Mouse (Mus musculus): ENCODE measurements around the gene Cys1. TPM values are rescaled to one million over a fixed set of nuclear protein-coding genes. Genes with fewer than 3 reads are reported as not detected.

Cys1 gene
- 0.88 and 1.2 TPM in 2 replicates for polyA plus RNA-seq (2014; fragmentation: Nextera tagmentation; extraction: Ambion mirVana)

- Histone ChIP-seq H3K9me3 (ENCODE audit: control insufficient read depth, low read length) (no peaks in the 10 kb centered on the region), H3K4me3 (ENCODE audit: low read depth, low read length) (peak within 1 kb of the TSS; percentile 51), H3K4me2 (replicated peaks; ENCODE audit: low read depth, low read length) (peak within 1 kb of the TSS; percentile 88), H3K27me3 (ENCODE audit: control insufficient read depth, insufficient read depth, low read length) (peaks cover 20% of the 10 kb centered on the region), H3K4me1 (replicated peaks; ENCODE audit: control insufficient read depth, insufficient read depth, low read length) (no peaks in the 10 kb centered on the region), H3K9ac (ENCODE audit: low read depth, low read length) (peak within 1 kb of the TSS; percentile 61), H3K27ac (ENCODE audit: low read depth, low read length) (no peak within 1 kb of the TSS), H3K36me3 (ENCODE audit: control insufficient read depth, insufficient read depth, low read length) (no peaks in the 10 kb centered on the region)
- peak; percentile 25 for DNase-seq (ENCODE audit: low spot score)
- peak; percentile 41; the same call in 1 of the 2 replicates for ATAC-seq (ENCODE audit: low FRiP score)
- 2% methylated on average over 20 of the region's 20 CpGs for WGBS
These were observed at the start of gene Cys1 for GRCm38 (mm10) chr12:24681286-24682023. Gene Cys1 (minus strand): TSS chr12:24681813.

- no peaks in the 10 kb centered on the region for H3K27me3 ChIP-seq (ENCODE audit: control insufficient read depth, insufficient read depth, low read length)
- H3K4me2 ChIP-seq (replicated peaks; ENCODE audit: low read depth, low read length): no peak overlapping the region
- no peaks in the 10 kb centered on the region for H3K36me3 ChIP-seq (ENCODE audit: control insufficient read depth, insufficient read depth, low read length)
- 0 out of 2 replicates have a peak, but pooled peaks cover 3% of the 10 kb centered on the region for H3K4me1 ChIP-seq (replicated peaks; ENCODE audit: control insufficient read depth, insufficient read depth, low read length)
- DNase-seq (ENCODE audit: low spot score): peak; percentile 70
- H3K27ac ChIP-seq (ENCODE audit: low read depth, low read length): no peak overlapping the region
- WGBS: 6% methylated on average over 2 of the region's 2 CpGs
- H3K4me3 ChIP-seq (ENCODE audit: low read depth, low read length): no peak overlapping the region
- no peak overlapping the region for H3K9ac ChIP-seq (ENCODE audit: low read depth, low read length)
- H3K9me3 ChIP-seq (ENCODE audit: control insufficient read depth, low read length): no peaks in the 10 kb centered on the region
- ATAC-seq (ENCODE audit: low FRiP score): peak; percentile 84
These were observed 42.8 kb upstream of the Cys1 start for GRCm38 (mm10) chr12:24724369-24724768.

GRCm38 (mm10) chr12:24723859-24724258 is 42.2 kb upstream of the Cys1 start:
- 0 out of 2 replicates have a peak overlapping the region, but pooled peaks have one; percentile 27 for H3K27ac ChIP-seq (ENCODE audit: low read depth, low read length)
- H3K9me3 ChIP-seq (ENCODE audit: control insufficient read depth, low read length): no peaks in the 10 kb centered on the region
- H3K4me2 ChIP-seq (replicated peaks; ENCODE audit: low read depth, low read length): no peak overlapping the region
- H3K36me3 ChIP-seq (ENCODE audit: control insufficient read depth, insufficient read depth, low read length): no peaks in the 10 kb centered on the region
- H3K4me3 ChIP-seq (ENCODE audit: low read depth, low read length): no peak overlapping the region
- DNase-seq (ENCODE audit: low spot score): no peak
- peak; percentile 27; the same call in 1 of the 2 replicates for ATAC-seq (ENCODE audit: low FRiP score)
- H3K9ac ChIP-seq (ENCODE audit: low read depth, low read length): no peak overlapping the region
- 0 out of 2 replicates have a peak, but pooled peaks cover 3% of the 10 kb centered on the region for H3K4me1 ChIP-seq (replicated peaks; ENCODE audit: control insufficient read depth, insufficient read depth, low read length)
- H3K27me3 ChIP-seq (ENCODE audit: control insufficient read depth, insufficient read depth, low read length): no peaks in the 10 kb centered on the region
- 63% methylated on average over 4 of the region's 4 CpGs for WGBS

GRCm38 (mm10) chr12:24723434-24723833 is 41.8 kb upstream of the Cys1 start:
- Histone ChIP-seq H3K9me3 (ENCODE audit: control insufficient read depth, low read length) (no peaks in the 10 kb centered on the region), H3K27ac (ENCODE audit: low read depth, low read length) (no peak overlapping the region), H3K4me1 (replicated peaks; ENCODE audit: control insufficient read depth, insufficient read depth, low read length) (0 out of 2 replicates have a peak, but pooled peaks cover 3% of the 10 kb centered on the region), H3K4me3 (ENCODE audit: low read depth, low read length) (no peak overlapping the region), H3K4me2 (replicated peaks; ENCODE audit: low read depth, low read length) (no peak overlapping the region), H3K27me3 (ENCODE audit: control insufficient read depth, insufficient read depth, low read length) (no peaks in the 10 kb centered on the region), H3K36me3 (ENCODE audit: control insufficient read depth, insufficient read depth, low read length) (no peaks in the 10 kb centered on the region), H3K9ac (ENCODE audit: low read depth, low read length) (no peak overlapping the region)
- WGBS: 63% methylated on average over 2 of the region's 2 CpGs
- DNase-seq (ENCODE audit: low spot score) (no peak), ATAC-seq (ENCODE audit: low FRiP score) (no peak)

- H3K27me3 ChIP-seq (ENCODE audit: control insufficient read depth, insufficient read depth, low read length): no peaks in the 10 kb centered on the region
- no peak overlapping the region for H3K4me3 ChIP-seq (ENCODE audit: low read depth, low read length)
- WGBS: 54% methylated on average over 4 of the region's 4 CpGs
- no peaks in the 10 kb centered on the region for H3K4me1 ChIP-seq (replicated peaks; ENCODE audit: control insufficient read depth, insufficient read depth, low read length)
- H3K9me3 ChIP-seq (ENCODE audit: control insufficient read depth, low read length): no peaks in the 10 kb centered on the region
- peak; percentile 66 for DNase-seq (ENCODE audit: low spot score)
- peak; percentile 69 for ATAC-seq (ENCODE audit: low FRiP score)
- H3K27ac ChIP-seq (ENCODE audit: low read depth, low read length): no peak overlapping the region
- peaks cover 8% of the 10 kb centered on the region for H3K36me3 ChIP-seq (ENCODE audit: control insufficient read depth, insufficient read depth, low read length)
- no peak overlapping the region for H3K4me2 ChIP-seq (replicated peaks; ENCODE audit: low read depth, low read length)
- no peak overlapping the region for H3K9ac ChIP-seq (ENCODE audit: low read depth, low read length)
These were observed 35.2 kb upstream of the Cys1 start for GRCm38 (mm10) chr12:24716721-24717301.

GRCm38 (mm10) chr12:24715268-24715896 is 33.8 kb upstream of the Cys1 start:
- no peak for ATAC-seq (ENCODE audit: low FRiP score)
- H3K27ac ChIP-seq (ENCODE audit: low read depth, low read length): no peak overlapping the region
- 84% methylated on average over 2 of the region's 2 CpGs for WGBS

GRCm38 (mm10) chr12:24714579-24715255 is 33.1 kb upstream of the Cys1 start:
- H3K36me3 ChIP-seq (ENCODE audit: control insufficient read depth, insufficient read depth, low read length): peaks cover 9% of the 10 kb centered on the region
- DNase-seq (ENCODE audit: low spot score) (no peak), ATAC-seq (ENCODE audit: low FRiP score) (no peak)
- no peak overlapping the region for H3K4me2 ChIP-seq (replicated peaks; ENCODE audit: low read depth, low read length)
- WGBS: 73% methylated on average over 5 of the region's 5 CpGs
- no peaks in the 10 kb centered on the region for H3K27me3 ChIP-seq (ENCODE audit: control insufficient read depth, insufficient read depth, low read length)
- H3K9ac ChIP-seq (ENCODE audit: low read depth, low read length): no peak overlapping the region
- H3K4me1 ChIP-seq (replicated peaks; ENCODE audit: control insufficient read depth, insufficient read depth, low read length): no peaks in the 10 kb centered on the region
- H3K9me3 ChIP-seq (ENCODE audit: control insufficient read depth, low read length): no peaks in the 10 kb centered on the region
- H3K4me3 ChIP-seq (ENCODE audit: low read depth, low read length): no peak overlapping the region
- no peak overlapping the region for H3K27ac ChIP-seq (ENCODE audit: low read depth, low read length)

More at GRCm38 (mm10) chr12:24715268-24715896, 33.8 kb upstream of the Cys1 start:
- peaks cover 9% of the 10 kb centered on the region for H3K36me3 ChIP-seq (ENCODE audit: control insufficient read depth, insufficient read depth, low read length)
- H3K4me3 ChIP-seq (ENCODE audit: low read depth, low read length): no peak overlapping the region
- DNase-seq (ENCODE audit: low spot score): no peak
- H3K4me1 ChIP-seq (replicated peaks; ENCODE audit: control insufficient read depth, insufficient read depth, low read length): no peaks in the 10 kb centered on the region
- H3K9ac ChIP-seq (ENCODE audit: low read depth, low read length): no peak overlapping the region
- no peaks in the 10 kb centered on the region for H3K27me3 ChIP-seq (ENCODE audit: control insufficient read depth, insufficient read depth, low read length)
- no peaks in the 10 kb centered on the region for H3K9me3 ChIP-seq (ENCODE audit: control insufficient read depth, low read length)
- no peak overlapping the region for H3K4me2 ChIP-seq (replicated peaks; ENCODE audit: low read depth, low read length)

- no peaks in the 10 kb centered on the region for H3K9me3 ChIP-seq (ENCODE audit: control insufficient read depth, low read length)
- no peak overlapping the region for H3K4me3 ChIP-seq (ENCODE audit: low read depth, low read length)
- H3K9ac ChIP-seq (ENCODE audit: low read depth, low read length): 0 out of 2 replicates have a peak overlapping the region, but pooled peaks have one; percentile 11
- peaks cover 9% of the 10 kb centered on the region for H3K36me3 ChIP-seq (ENCODE audit: control insufficient read depth, insufficient read depth, low read length)
- H3K4me2 ChIP-seq (replicated peaks; ENCODE audit: low read depth, low read length): no peak overlapping the region
- DNase-seq (ENCODE audit: low spot score) (no peak), ATAC-seq (ENCODE audit: low FRiP score) (no peak)
- 93% methylated on average over 8 of the region's 8 CpGs for WGBS
- no peak overlapping the region for H3K27ac ChIP-seq (ENCODE audit: low read depth, low read length)
- H3K27me3 ChIP-seq (ENCODE audit: control insufficient read depth, insufficient read depth, low read length): no peaks in the 10 kb centered on the region
- H3K4me1 ChIP-seq (replicated peaks; ENCODE audit: control insufficient read depth, insufficient read depth, low read length): no peaks in the 10 kb centered on the region
These were observed 30.8 kb upstream of the Cys1 start for GRCm38 (mm10) chr12:24712396-24712795.

Data from hindbrain, embryonic 11.5 days (tissue).